Mouse (Mus musculus) thymus, adult 2 months (tissue): Measurements from ENCODE around the gene Foxk1.

Experiments
- CTCF ChIP-seq: fragments of 200-500 bp; IDR thresholded peaks from 2 replicates; pipeline ENCODE4 v1.5.1; 2012; ENCODE audit warnings: mild to moderate bottlenecking, control low read depth, low read length, moderate library complexity, borderline replicate concordance; ENCODE audit not compliant: control insufficient read depth, poor library complexity, insufficient read depth; ENCODE audit errors: extremely low read depth
- POLR2A ChIP-seq: fragments of 200-500 bp; IDR thresholded peaks from 2 replicates; pipeline ENCODE4 v1.6.1; 2012; ENCODE audit warnings: mild to moderate bottlenecking, low read length, control low read depth, moderate library complexity; ENCODE audit not compliant: control insufficient read depth, poor library complexity, insufficient read depth; ENCODE audit errors: extremely low read depth

DNA sequence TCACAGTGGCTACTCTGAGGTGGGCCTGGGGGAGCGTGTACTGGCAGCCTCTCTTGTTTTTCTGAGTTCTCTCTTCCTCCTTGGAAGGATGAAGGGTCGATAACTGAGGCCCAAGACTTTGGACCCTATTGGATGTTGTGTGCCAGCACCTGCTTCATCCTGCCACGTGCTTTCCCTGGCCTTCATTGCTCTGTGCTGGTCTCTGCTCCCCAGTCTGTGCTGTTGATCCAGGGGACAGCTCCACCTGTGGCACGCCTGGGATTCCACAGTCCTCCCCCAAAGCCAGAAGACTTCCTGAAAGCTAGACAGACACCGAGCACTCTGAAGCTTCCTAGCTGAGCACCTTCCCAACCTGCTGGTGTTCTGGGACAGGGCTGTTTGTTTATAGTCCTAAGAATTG is 20.6 kb downstream of the Foxk1 start:
- no peak for TF ChIP-seq POLR2A
- TF ChIP-seq CTCF = no peak
